Mouse (Mus musculus) stomach, postnatal 0 days (tissue): Measurements from ENCODE around the gene Smc3.

Experiments
- CTCF ChIP-seq: IDR thresholded peaks from 2 replicates; pipeline ENCODE4 v1.5.1; 2016; ENCODE audit warnings: antibody characterized with exemption, low read depth, mild to moderate bottlenecking, moderate library complexity
- EP300 ChIP-seq: optimal IDR thresholded peaks from 2 replicates; pipeline ENCODE3; 2016; ENCODE audit warnings: antibody characterized with exemption

GRCm38 (mm10) chr19:53600549-53601362 is 558 bp downstream of the Smc3 start:
- TF ChIP-seq CTCF (no peak), EP300 (no peak)
